Mouse (Mus musculus) hindbrain, embryonic 11.5 days (tissue): ENCODE measurements around the gene Calr. TPM values are rescaled to one million over a fixed set of nuclear protein-coding genes. Genes with fewer than 3 reads are reported as not detected.
"Not testable (repeated sequence)": the region's sequence is repeated elsewhere in the genome, so short reads cannot be mapped to it uniquely, and the experiment has no call there.

ENCODE experiments used
- ATAC-seq: fragments of 200-750 bp; cut with Nextera tagmentation; 2 replicates; pipeline ENCODE4 v1.8.0; 2017; ENCODE audit warnings: mild to moderate bottlenecking, moderate TSS enrichment, moderate library complexity; ENCODE audit not compliant: low FRiP score
- DNase-seq: peaks from one replicate; pipeline ENCODE4 v3.0.0-alpha.2; 2015; ENCODE audit warnings: low spot score
- H3K27ac ChIP-seq: fragments of 300-500 bp; sonication (generic); 2 replicates; pipeline ENCODE4 v1.5.1; 2014; ENCODE audit warnings: mild to moderate bottlenecking, low read depth, low read length
- H3K27me3 ChIP-seq: fragments of 300-500 bp; sonication (generic); 2 replicates; pipeline ENCODE4 v1.6.1; 2014; ENCODE audit warnings: mild to moderate bottlenecking, low read length, moderate library complexity, mixed read lengths; ENCODE audit not compliant: control insufficient read depth, insufficient read depth
- H3K36me3 ChIP-seq: fragments of 300-500 bp; sonication (generic); 2 replicates; pipeline ENCODE4 v1.6.1; 2014; ENCODE audit warnings: mild to moderate bottlenecking, low read length, moderate library complexity, mixed read lengths; ENCODE audit not compliant: control insufficient read depth, insufficient read depth
- H3K4me1 ChIP-seq: fragments of 300-500 bp; sonication (generic); replicated peaks from 2 replicates; pipeline ENCODE4 v1.6.1; 2014; ENCODE audit warnings: low read length, mixed read lengths; ENCODE audit not compliant: control insufficient read depth, insufficient read depth
- H3K4me2 ChIP-seq: fragments of 300-500 bp; sonication (generic); replicated peaks from 2 replicates; pipeline ENCODE4 v1.6.1; 2014; ENCODE audit warnings: mild to moderate bottlenecking, low read depth, low read length
- H3K4me3 ChIP-seq: fragments of 300-500 bp; sonication (generic); 2 replicates; pipeline ENCODE4 v1.5.1; 2014; ENCODE audit warnings: low read depth, low read length
- H3K9ac ChIP-seq: fragments of 300-500 bp; sonication (generic); 2 replicates; pipeline ENCODE4 v1.6.1; 2014; ENCODE audit warnings: low read depth, low read length
- H3K9me3 ChIP-seq: fragments of 300-500 bp; sonication (generic); 2 replicates; pipeline ENCODE4 v1.6.1; 2016; ENCODE audit warnings: low read length; ENCODE audit not compliant: control insufficient read depth
- WGBS: fragments of 180-500 bp; shearing (Covaris S2); extraction: QIAGEN DNeasy Blood & Tissue Kit; methylation state at CpG from one replicate; pipeline ENCODE4 v1.1.7; 2014; 5-methylcytosine and 5-hydroxymethylcytosine counted together
- polyA plus RNA-seq: library from polyadenylated mRNA; unstranded; fragments of >200 nt; fragmentation: Nextera tagmentation; extraction: Ambion mirVana; gene quantifications from 2 replicates; pipeline ENCODE4 v1.2.1, GENCODE M21; 2014

Gene Calr
- polyA plus RNA-seq, 1 experiment from 2014 or later = 845 TPM

GRCm38 (mm10) chr8:84832034-84832717 is 14.6 kb downstream of the Calr start:
- H3K27me3 ChIP-seq = no peaks in the 10 kb centered on the region
- WGBS = under 1% methylated on average over 58 of the region's 59 CpGs
- peak overlapping the region; percentile 94 for H3K27ac ChIP-seq
- H3K36me3 ChIP-seq = peaks cover 10% of the 10 kb centered on the region; the same call in 1 of the 2 replicates
- ATAC-seq = peak; percentile 79
- H3K4me1 ChIP-seq = no peaks in the 10 kb centered on the region; the same call in 1 of the 2 replicates
- H3K9me3 ChIP-seq = no peaks in the 10 kb centered on the region
- H3K9ac ChIP-seq = peak overlapping the region; percentile 97
- peak overlapping the region; percentile 61 for H3K4me2 ChIP-seq
- DNase-seq = peak; percentile 88
- peak overlapping the region; percentile 93 for H3K4me3 ChIP-seq

GRCm38 (mm10) chr8:84831490-84831889 is 15.2 kb downstream of the Calr start, which contains the start of gene Gadd45gip1:
TSS of gene Gadd45gip1 (plus strand) at chr8:84831522.
- Histone ChIP-seq H3K4me2 (peak within 1 kb of the TSS; percentile 61), H3K36me3 (peaks cover 5% of the 10 kb centered on the region; the same call in 1 of the 2 replicates), H3K9ac (peak within 1 kb of the TSS; percentile 97), H3K9me3 (no peaks in the 10 kb centered on the region), H3K4me1 (no peaks in the 10 kb centered on the region), H3K27me3 (no peaks in the 10 kb centered on the region), H3K4me3 (peak within 1 kb of the TSS; percentile 93), H3K27ac (peak within 1 kb of the TSS; percentile 94)
- DNase-seq (peak; percentile 30), ATAC-seq (no peak)
- WGBS = 85% methylated on average over 11 of the region's 11 CpGs

DNA sequence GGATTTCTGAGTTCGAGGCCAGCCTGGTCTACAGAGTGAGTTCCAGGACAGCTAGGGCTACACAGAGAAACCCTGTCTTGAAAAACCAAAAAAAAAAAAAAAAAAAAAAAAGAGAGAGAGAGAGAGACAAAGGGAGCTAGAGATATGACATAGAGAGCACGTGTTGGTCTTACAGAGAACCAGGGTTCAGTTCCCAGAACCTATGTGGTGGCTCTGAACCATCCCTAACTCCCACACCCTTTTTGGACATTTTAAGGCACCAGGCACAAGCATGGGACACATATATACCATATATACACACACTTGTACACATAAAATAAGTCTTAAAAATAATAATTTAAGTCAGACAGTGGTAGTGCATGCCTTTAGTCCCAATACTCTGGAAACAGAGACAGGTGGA is 20.2 kb downstream of the Calr start:
- not testable (repeated sequence) for H3K4me1 ChIP-seq, H3K36me3 ChIP-seq, H3K27me3 ChIP-seq, H3K4me2 ChIP-seq, H3K4me3 ChIP-seq, DNase-seq, ATAC-seq, H3K27ac ChIP-seq, H3K9me3 ChIP-seq, H3K9ac ChIP-seq
- WGBS = 66% methylated on average over 1 of the region's 2 CpGs

DNA sequence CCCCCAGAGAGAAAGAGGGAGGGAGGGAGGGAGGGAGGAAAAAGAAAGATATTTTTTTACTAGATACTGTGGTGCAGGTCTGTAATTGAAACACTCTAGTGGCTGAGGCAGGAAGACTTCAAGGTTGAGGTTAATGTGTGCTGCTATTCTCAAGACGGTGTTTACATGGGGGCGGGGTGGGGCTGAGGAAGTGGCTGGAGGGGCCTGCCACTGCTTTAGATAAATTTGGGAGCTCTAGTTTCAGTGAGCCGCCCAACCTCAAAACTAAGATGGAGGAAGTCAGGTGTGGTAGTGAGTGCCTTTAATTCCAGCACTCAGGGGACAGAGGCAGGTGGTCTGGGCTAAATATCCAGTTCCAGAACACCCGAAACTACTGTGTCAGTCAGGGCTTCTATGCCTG is 21.1 kb downstream of the Calr start:
- Histone ChIP-seq H3K36me3 (no peaks in the 10 kb centered on the region), H3K4me1 (peaks cover 2% of the 10 kb centered on the region; the same call in 1 of the 2 replicates), H3K9me3 (no peaks in the 10 kb centered on the region), H3K4me3 (no peak overlapping the region), H3K9ac (no peak overlapping the region), H3K27ac (no peak overlapping the region), H3K4me2 (no peak overlapping the region), H3K27me3 (no peaks in the 10 kb centered on the region; the same call in 1 of the 2 replicates)
- ATAC-seq (no peak), DNase-seq (no peak)
- 64% methylated on average over 4 of the region's 4 CpGs for WGBS

- Histone ChIP-seq H3K9me3 (no peaks in the 10 kb centered on the region), H3K4me3 (no peak overlapping the region), H3K27ac (no peak overlapping the region), H3K4me2 (peak overlapping the region; percentile 17; the same call in 1 of the 2 replicates), H3K36me3 (no peaks in the 10 kb centered on the region), H3K27me3 (no peaks in the 10 kb centered on the region; the same call in 1 of the 2 replicates), H3K9ac (no peak overlapping the region), H3K4me1 (peaks cover 2% of the 10 kb centered on the region; the same call in 1 of the 2 replicates)
- 1% methylated on average over 18 of the region's 18 CpGs for WGBS
- DNase-seq (peak; percentile 89), ATAC-seq (peak; percentile 71)
Observed at GRCm38 (mm10) chr8:84823653-84824052, 23.1 kb downstream of the Calr start.

DNA sequence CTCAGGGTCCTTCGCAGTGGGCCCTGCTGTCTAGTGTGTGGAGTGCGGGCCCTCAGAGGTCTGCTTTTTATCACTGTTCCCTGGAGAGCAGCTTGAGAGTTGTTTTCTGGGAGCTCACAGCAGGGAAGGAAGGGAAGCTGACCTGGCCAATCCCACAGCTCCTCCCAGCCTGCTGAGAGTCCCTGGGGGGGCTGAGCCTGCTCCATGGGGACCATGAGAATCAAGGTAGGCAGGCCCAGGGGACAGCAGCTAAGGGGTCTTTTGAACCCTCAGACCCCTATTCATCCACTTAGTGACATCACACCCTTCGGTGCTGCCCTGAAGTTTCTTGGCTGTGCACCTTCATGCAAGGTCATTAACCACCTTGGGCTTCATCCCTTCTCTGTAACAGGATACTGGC is 24.0 kb downstream of the Calr start, which contains the start of gene Dand5:
Gene Dand5, minus strand, starts transcription at position 101 of the 400 bp plus-strand sequence.
- H3K4me3 ChIP-seq = no peak within 1 kb of the TSS

GRCm38 (mm10) chr8:84816117-84816516 is 30.6 kb downstream of the Calr start:
- 76% methylated on average over 17 of the region's 17 CpGs for WGBS
- no peak for DNase-seq
- H3K36me3 ChIP-seq = no peaks in the 10 kb centered on the region
- no peaks in the 10 kb centered on the region for H3K9me3 ChIP-seq
- no peak overlapping the region for H3K9ac ChIP-seq
- ATAC-seq = no peak
- no peak overlapping the region for H3K4me2 ChIP-seq
- peaks cover 6% of the 10 kb centered on the region; the same call in 1 of the 2 replicates for H3K4me1 ChIP-seq
- no peak overlapping the region for H3K4me3 ChIP-seq
- H3K27ac ChIP-seq = no peak overlapping the region
- H3K27me3 ChIP-seq = peaks cover 18% of the 10 kb centered on the region

More for the DNA sequence above, 24.0 kb downstream of the Calr start, which contains the start of gene Dand5:
- ATAC-seq (no peak), DNase-seq (no peak)
- WGBS = 26% methylated on average over 3 of the region's 3 CpGs
- Histone ChIP-seq H3K9ac (no peak within 1 kb of the TSS), H3K27ac (no peak within 1 kb of the TSS), H3K27me3 (no peaks in the 10 kb centered on the region; the same call in 1 of the 2 replicates), H3K4me2 (peak within 1 kb of the TSS; percentile 17; the same call in 1 of the 2 replicates), H3K9me3 (no peaks in the 10 kb centered on the region), H3K4me1 (peaks cover 2% of the 10 kb centered on the region; the same call in 1 of the 2 replicates), H3K36me3 (no peaks in the 10 kb centered on the region)

DNA sequence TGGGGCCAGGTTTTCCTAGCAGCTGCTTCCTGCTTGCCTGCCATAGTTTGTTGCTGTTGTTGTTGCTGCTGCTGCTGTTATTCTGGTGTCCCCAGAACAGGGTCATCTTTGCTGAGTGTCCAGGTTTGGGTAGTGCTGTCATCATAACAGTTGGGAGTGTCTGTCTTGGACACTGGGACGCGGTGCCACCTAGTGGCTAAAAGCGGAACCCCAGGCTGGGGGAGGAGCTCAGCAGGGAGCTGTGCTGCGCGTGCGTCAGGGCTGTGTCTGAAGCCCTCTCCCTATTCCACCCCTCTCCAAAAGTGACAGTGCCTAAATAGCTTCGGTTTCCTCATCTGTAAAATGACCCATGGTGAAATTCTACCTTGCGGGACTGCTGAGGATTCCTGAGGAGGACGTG is 31.2 kb downstream of the Calr start:
- H3K9me3 ChIP-seq = no peaks in the 10 kb centered on the region
- DNase-seq (peak; percentile 96), ATAC-seq (peak; percentile 43; the same call in 1 of the 2 replicates)
- no peak overlapping the region for H3K4me2 ChIP-seq
- 12% methylated on average over 9 of the region's 9 CpGs for WGBS
- H3K4me3 ChIP-seq = no peak overlapping the region
- H3K27me3 ChIP-seq = peaks cover 18% of the 10 kb centered on the region
- H3K4me1 ChIP-seq = peaks cover 6% of the 10 kb centered on the region; the same call in 1 of the 2 replicates
- no peaks in the 10 kb centered on the region for H3K36me3 ChIP-seq
- no peak overlapping the region for H3K9ac ChIP-seq
- H3K27ac ChIP-seq = no peak overlapping the region
